Mouse (Mus musculus) brown adipose tissue, adult 24 weeks (tissue): ENCODE measurements at regions not wholly inside any gene's neighbourhood (a gene's known extent, or its start where the extent isn't known, plus 50 kb on each side); places are given as distances from the start of the nearest gene placed in this dataset.
A peak's percentile ranks its signal among the peaks of the same experiment; 100 is the strongest.

Experiments
- H3K27ac ChIP-seq: fragments of 200-500 bp; replicated peaks from 2 replicates; pipeline ENCODE4 v1.5.1; 2012; ENCODE audit warnings: low read depth, mild to moderate bottlenecking, low read length
- H3K4me1 ChIP-seq: fragments of 200-500 bp; 2 replicates; pipeline ENCODE4 v1.6.1; 2012; ENCODE audit warnings: low read length, mixed read lengths; ENCODE audit not compliant: control insufficient read depth, insufficient read depth, insufficient read length
- H3K4me3 ChIP-seq: fragments of 200-500 bp; 2 replicates; pipeline ENCODE4 v1.5.1; 2012; ENCODE audit warnings: low read depth, mild to moderate bottlenecking, low read length, moderate library complexity; ENCODE audit not compliant: insufficient read depth

DNA sequence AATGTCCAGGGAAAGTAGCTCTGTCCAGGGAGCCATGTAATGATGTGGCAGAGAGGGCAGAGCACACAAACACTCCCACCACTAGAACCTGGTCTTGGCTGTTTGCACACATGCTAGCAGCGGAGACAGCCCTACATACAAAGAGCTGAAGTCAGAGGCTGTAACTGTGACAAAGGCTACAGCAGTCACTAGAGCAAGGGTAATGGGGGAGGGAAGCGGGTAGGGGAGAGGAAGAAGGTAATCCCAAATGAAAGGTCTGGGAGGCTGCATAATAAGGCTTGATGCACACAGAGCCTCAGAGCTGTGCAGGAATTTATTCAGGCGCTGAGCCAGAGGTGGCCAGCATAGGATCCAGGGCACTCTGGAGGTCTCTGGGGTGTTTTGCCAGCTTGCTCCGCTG is 269.3 kb upstream of the 4930535I16Rik start:
- H3K4me1 ChIP-seq = no peaks in the 10 kb centered on the region; the same call in 1 of the 2 replicates
- H3K27ac ChIP-seq = peak overlapping the region; percentile 7; the same call in 1 of the 2 replicates
- H3K4me3 ChIP-seq = no peak overlapping the region

DNA sequence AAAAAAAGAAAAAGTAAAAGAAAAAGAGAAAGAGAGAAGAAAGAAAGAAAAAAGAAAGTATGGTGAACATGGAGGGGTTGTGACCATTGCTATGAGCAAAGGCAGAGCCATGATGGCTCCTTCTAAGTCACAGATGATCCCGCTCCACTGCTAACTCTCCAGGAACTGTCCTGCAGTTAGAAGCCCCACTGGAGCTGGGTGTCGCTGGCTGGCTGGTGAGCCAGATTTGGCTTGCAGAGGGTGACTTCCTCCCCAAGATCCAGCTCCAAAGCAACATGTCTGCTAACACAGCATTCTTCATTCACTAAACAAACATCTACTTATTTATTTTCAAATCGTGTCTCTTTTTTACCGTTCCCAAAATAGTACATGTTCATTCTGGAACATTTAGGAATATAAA is 263.5 kb upstream of the 4930535I16Rik start:
- no peak overlapping the region for H3K4me3 ChIP-seq
- no peaks in the 10 kb centered on the region for H3K4me1 ChIP-seq
- no peak overlapping the region for H3K27ac ChIP-seq

DNA sequence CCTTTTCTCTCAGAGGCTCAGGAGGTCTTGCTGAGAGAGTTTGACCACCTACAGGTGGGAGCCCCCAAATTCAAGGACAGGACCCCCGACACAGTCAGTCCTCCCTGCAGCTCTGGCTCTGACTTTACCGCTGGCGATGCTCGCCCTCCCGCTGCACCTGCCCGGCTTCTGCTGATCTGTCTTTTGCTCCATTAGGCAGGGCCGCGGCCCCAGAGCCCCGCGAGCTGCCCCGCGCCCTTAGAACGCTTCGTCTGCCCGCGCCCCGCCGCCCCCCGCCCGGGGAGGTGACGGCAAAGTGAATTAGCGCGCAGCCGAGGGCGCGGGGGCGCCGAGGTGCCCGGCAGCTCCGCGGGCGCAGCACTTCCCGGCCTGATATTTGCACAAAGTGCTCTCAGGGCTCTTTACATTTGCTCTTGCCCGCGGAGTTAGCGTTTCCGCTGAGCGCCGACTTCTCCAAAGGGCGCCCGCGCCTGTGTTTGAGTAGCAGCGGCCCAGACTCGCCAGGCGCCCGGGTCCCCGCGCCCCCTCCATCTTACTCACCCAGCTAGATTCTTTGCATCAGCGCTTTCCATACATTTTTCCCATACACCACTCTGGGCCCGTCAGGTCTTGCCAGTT is 260.7 kb upstream of the 4930535I16Rik start:
- Histone ChIP-seq H3K4me1 (no peaks in the 10 kb centered on the region), H3K4me3 (no peak overlapping the region), H3K27ac (no peak overlapping the region)

DNA sequence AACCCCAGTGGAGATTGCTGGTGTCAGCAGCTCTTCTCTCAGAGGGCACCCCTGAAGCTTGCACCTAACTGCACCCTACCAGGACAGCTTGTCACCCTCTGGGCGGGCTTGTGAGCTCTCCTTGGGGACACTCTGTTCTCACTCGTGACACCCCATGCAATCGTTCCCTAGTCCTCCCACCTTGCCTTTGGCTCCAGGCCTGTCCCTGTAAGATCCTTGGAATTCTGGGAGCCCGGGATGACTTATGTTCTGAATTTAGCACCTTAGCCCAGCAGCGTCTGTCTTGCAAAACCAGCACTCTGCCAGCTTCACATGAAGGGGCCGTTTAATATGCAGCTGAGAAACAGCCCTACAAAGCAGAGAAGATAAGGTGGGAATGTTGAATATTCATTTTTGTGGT is 257.7 kb upstream of the 4930535I16Rik start:
- no peak overlapping the region for H3K4me3 ChIP-seq
- no peaks in the 10 kb centered on the region for H3K4me1 ChIP-seq
- H3K27ac ChIP-seq = no peak overlapping the region

DNA sequence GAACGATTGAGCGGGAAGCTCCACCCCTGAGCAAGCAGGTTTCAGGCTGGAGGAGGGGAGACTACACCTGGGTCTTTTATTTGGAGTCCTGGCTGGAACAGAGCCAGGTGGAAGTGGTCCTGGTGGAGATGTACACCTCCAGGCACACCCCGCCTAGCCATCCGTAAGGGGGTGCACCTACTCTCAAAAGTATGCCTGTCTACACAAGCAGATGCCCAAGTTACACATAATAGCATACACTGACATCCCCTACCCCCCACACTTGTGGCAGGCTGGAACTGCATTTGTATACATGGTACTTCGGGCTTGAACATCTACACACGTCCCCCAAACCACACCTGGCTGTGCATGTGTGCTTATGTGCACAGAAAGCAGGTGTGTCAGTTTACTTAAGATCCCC is 236.8 kb upstream of the 4930535I16Rik start:
- H3K4me1 ChIP-seq = no peaks in the 10 kb centered on the region
- H3K4me3 ChIP-seq = no peak overlapping the region
- no peak overlapping the region for H3K27ac ChIP-seq

- H3K4me3 ChIP-seq = no peak overlapping the region
- no peak overlapping the region for H3K27ac ChIP-seq
- no peaks in the 10 kb centered on the region for H3K4me1 ChIP-seq
Measured at GRCm38 (mm10) chr4:124149771-124150451, 232.1 kb upstream of the 4930535I16Rik start.

DNA sequence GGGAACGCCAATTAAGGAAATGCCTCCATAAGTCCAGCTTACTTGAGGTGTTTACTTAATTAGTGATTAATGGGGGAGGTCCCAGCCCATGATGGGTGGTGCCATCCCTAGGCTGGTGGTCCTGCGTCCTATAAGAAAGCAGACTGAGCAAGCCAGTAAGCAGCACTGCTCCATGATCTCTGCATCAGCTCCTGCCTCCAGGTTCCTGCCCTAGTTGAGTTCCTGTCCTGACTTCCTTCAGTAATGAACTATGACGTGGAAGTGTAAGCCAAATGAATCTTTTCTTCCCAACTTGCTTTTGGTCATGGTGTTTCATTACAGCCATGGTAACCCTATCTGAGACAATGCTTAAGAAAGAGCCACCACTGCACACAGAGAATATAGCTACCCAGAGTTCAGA is 231.2 kb upstream of the 4930535I16Rik start:
- H3K27ac ChIP-seq = no peak overlapping the region
- no peaks in the 10 kb centered on the region for H3K4me1 ChIP-seq
- no peak overlapping the region for H3K4me3 ChIP-seq

DNA sequence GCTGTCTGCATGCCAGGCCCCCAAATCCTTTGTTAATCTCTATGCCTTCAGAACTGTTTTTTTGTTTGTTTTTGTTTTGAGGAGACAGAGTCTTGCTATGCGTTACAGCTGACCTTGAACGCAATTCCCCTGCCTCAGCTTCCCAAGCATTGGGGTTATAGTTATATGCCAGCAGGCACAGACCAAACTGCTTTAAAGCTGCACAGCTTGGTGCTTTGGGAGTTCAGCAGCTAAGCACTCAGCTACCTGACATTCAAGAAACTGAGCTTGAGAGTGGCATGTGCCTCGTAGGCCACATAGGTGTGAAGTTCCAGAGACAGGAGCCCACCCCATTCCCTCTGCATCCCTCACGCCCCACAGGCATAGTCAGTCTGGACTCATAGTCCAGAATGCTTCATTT is 229.5 kb upstream of the 4930535I16Rik start:
- no peaks in the 10 kb centered on the region for H3K4me1 ChIP-seq
- H3K27ac ChIP-seq = no peak overlapping the region
- H3K4me3 ChIP-seq = no peak overlapping the region

GRCm38 (mm10) chr4:124146135-124146534 is 228.3 kb upstream of the 4930535I16Rik start:
- no peak overlapping the region for H3K4me3 ChIP-seq
- H3K4me1 ChIP-seq = no peaks in the 10 kb centered on the region

DNA sequence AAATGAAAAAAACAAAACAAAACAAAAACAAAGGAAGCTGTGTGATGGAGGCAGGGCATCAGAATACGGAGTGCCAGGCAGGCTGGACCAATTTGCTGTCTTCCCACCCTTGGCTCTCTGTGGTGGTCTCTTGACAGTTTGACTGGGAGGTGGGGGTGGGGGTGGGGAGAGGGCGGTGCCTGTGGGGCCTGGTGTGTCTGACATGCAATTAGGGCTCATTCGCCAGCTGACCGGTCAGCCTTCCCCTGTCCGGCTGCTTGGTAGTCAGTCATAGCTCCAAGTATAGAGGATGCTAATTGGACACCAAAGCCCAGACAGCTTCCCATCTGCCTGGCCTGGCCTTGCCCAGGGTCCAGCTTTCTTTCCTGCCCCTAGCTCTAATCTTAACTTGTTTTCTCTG is 225.8 kb upstream of the 4930535I16Rik start:
- H3K4me1 ChIP-seq = no peaks in the 10 kb centered on the region
- no peak overlapping the region for H3K27ac ChIP-seq
- no peak overlapping the region for H3K4me3 ChIP-seq

More at GRCm38 (mm10) chr4:124146135-124146534, 228.3 kb upstream of the 4930535I16Rik start:
- H3K27ac ChIP-seq = no peak overlapping the region

DNA sequence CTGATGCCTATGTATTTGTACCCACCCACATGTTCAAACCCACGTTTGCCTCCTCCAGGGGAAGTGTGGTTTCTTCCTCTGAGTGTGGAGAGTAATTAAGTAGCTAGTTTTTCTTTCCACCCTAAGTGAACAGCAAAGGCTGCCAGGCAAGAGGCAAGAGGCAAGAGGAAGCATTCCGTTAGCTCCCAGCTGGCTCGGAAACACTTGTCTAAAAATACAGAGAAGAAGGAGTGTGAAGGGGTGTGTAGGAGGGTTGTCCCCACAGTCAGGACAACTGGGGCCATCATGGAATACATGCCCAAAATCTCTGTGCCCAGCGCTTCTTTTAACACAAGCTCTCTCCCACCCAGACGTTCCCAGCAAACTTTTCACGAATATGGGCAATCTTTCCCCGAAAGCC is 225.4 kb upstream of the 4930535I16Rik start:
- Histone ChIP-seq H3K4me3 (no peak overlapping the region), H3K4me1 (no peaks in the 10 kb centered on the region), H3K27ac (no peak overlapping the region)

DNA sequence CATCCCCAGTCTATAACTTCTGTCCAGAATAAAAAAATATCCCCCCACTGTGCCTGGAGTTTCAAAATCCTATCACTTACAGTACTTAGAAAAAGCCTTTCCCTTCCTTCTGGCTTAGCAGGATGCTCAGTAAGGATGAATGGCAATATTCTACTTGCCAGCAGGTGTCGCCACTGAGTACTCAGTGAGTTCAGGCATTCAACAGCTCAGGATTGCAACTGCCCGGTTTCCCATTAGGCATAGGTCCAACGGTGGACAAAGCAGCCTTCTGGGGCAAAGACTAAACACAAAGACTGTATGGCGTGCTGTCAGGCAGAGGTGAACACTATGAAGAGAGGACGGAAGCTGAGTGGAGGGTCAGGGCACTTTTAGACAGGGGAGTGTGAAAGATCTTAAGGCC is 224.3 kb upstream of the 4930535I16Rik start:
- Histone ChIP-seq H3K4me3 (no peak overlapping the region), H3K4me1 (no peaks in the 10 kb centered on the region), H3K27ac (no peak overlapping the region)

GRCm38 (mm10) chr4:124135165-124135470 is 217.3 kb upstream of the 4930535I16Rik start:
- H3K27ac ChIP-seq = no peak overlapping the region
- H3K4me3 ChIP-seq = no peak overlapping the region
- H3K4me1 ChIP-seq = no peaks in the 10 kb centered on the region

DNA sequence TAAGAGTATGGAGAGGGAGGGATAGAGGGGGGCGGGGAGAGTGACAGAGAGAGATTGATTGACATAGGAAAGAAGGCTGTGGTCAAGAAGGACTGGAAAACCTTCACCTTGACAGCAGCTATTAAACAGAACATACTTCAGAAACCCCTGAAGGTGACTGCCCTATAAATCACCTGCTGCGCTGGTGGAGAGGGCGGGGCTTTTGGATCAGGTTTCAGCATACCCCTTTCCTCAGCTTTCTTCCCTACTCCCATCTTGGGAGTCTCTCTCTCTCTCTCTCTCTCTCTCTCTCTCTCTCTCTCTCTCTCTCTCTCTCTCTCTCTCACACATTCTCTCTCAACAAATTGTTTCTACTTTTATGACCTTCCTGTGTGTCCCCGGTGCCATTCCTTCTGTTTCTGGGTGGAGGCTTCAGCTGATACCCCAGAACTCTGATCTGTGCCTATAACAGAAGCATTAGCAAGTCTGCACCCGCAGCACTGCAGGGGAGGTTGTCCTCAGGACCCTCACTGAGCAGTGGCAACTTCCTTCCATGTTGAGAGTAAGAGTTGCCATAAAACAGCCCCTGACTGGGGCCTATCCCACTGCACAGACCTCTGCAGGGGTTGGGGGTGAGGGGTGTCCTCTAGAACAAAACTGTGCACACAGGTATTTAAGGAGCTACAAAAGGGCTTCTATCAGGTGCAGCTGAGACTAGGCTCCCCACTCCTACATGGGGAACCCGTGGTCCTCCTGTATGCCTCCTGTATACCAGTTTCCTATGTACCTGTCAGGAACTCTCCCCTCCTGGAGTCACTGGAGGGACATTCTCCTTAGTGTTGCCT is 216.7 kb upstream of the 4930535I16Rik start:
- Histone ChIP-seq H3K27ac (no peak overlapping the region), H3K4me3 (no peak overlapping the region), H3K4me1 (no peaks in the 10 kb centered on the region)

- no peaks in the 10 kb centered on the region for H3K4me1 ChIP-seq
- no peak overlapping the region for H3K4me3 ChIP-seq
- no peak overlapping the region for H3K27ac ChIP-seq
Measured at GRCm38 (mm10) chr4:124130946-124131345, 213.1 kb upstream of the 4930535I16Rik start.

GRCm38 (mm10) chr4:124126258-124126657 is 208.4 kb upstream of the 4930535I16Rik start:
- no peaks in the 10 kb centered on the region for H3K4me1 ChIP-seq
- H3K27ac ChIP-seq = no peak overlapping the region
- no peak overlapping the region for H3K4me3 ChIP-seq
